Mouse (Mus musculus): ENCODE measurements around the gene Pkn3. TPM values are rescaled to one million over a fixed set of nuclear protein-coding genes. Genes with fewer than 3 reads are reported as not detected.
A peak's percentile ranks its signal among the peaks of the same experiment; 100 is the strongest.
"Not testable (repeated sequence)": the region's sequence is repeated elsewhere in the genome, so short reads cannot be mapped to it uniquely, and the experiment has no call there.

The Pkn3 gene
- total and polyA plus RNA-seq, 2 experiments from 2014 or later: 0.86 to 2.0 TPM

- WGBS: 85% methylated on average over 5 of the region's 5 CpGs
- no peak overlapping the region for H3K4me2 ChIP-seq (ENCODE audit: low read depth)
- H3K36me3 ChIP-seq (ENCODE audit: insufficient read depth): peaks cover 4% of the 10 kb centered on the region; the same call in 1 of the 2 replicates
- no peak overlapping the region for H3K9ac ChIP-seq
- no peak for TF ChIP-seq CTCF (IDR thresholded peaks at IDR 0.05; ENCODE audit: low read depth)
- no peak overlapping the region for H3K27ac ChIP-seq (ENCODE audit: low read depth, low read length)
- H3K9me3 ChIP-seq (ENCODE audit: low read length): no peaks in the 10 kb centered on the region
- ATAC-seq (no peak), DNase-seq (no peak)
- no peak overlapping the region for H3K4me3 ChIP-seq (ENCODE audit: low read depth, low read length)
- no peaks in the 10 kb centered on the region for H3K27me3 ChIP-seq (ENCODE audit: insufficient read depth, low read length)
- H3K4me1 ChIP-seq (ENCODE audit: insufficient read depth): 0 out of 2 replicates have a peak, but pooled peaks cover 4% of the 10 kb centered on the region
These were observed 32.9 kb upstream of the Pkn3 start for GRCm38 (mm10) chr2:30044550-30044949.

GRCm38 (mm10) chr2:30047127-30047526, 30.4 kb upstream of the Pkn3 start:
- 99% methylated on average over 6 of the region's 6 CpGs for WGBS
- Histone ChIP-seq H3K27me3 (ENCODE audit: insufficient read depth, low read length) (no peaks in the 10 kb centered on the region), H3K4me3 (ENCODE audit: low read depth, low read length) (no peak overlapping the region), H3K9me3 (ENCODE audit: low read length) (no peaks in the 10 kb centered on the region), H3K4me2 (ENCODE audit: low read depth) (no peak overlapping the region), H3K4me1 (ENCODE audit: insufficient read depth) (0 out of 2 replicates have a peak, but pooled peaks cover 4% of the 10 kb centered on the region), H3K36me3 (ENCODE audit: insufficient read depth) (no peaks in the 10 kb centered on the region), H3K9ac (no peak overlapping the region), H3K27ac (ENCODE audit: low read depth, low read length) (no peak overlapping the region)
- DNase-seq (no peak), ATAC-seq (no peak)
- no peak for TF ChIP-seq CTCF (IDR thresholded peaks at IDR 0.05; ENCODE audit: low read depth)

GRCm38 (mm10) chr2:30048101-30048501, 29.4 kb upstream of the Pkn3 start:
- Histone ChIP-seq H3K4me1 (ENCODE audit: insufficient read depth) (0 out of 2 replicates have a peak, but pooled peaks cover 4% of the 10 kb centered on the region), H3K27ac (ENCODE audit: low read depth, low read length) (peak overlapping the region; percentile 95), H3K36me3 (ENCODE audit: insufficient read depth) (no peaks in the 10 kb centered on the region), H3K4me3 (ENCODE audit: low read depth, low read length) (peak overlapping the region; percentile 72), H3K9ac (peak overlapping the region; percentile 75), H3K27me3 (ENCODE audit: insufficient read depth, low read length) (no peaks in the 10 kb centered on the region), H3K4me2 (ENCODE audit: low read depth) (peak overlapping the region; percentile 63), H3K9me3 (ENCODE audit: low read length) (no peaks in the 10 kb centered on the region)
- DNase-seq (no peak), ATAC-seq (no peak)
- WGBS: 43% methylated on average over 11 of the region's 11 CpGs
- no peak for TF ChIP-seq CTCF (IDR thresholded peaks at IDR 0.05; ENCODE audit: low read depth)

GRCm38 (mm10) chr2:30048699-30049388, 28.6 kb upstream of the Pkn3 start, which contains the start of gene Wdr34:
Gene Wdr34 (minus strand): TSS chr2:30048881.
- WGBS: under 1% methylated on average over 54 of the region's 54 CpGs
- peak; percentile 99 for DNase-seq
- peak; percentile 96 for ATAC-seq

GRCm38 (mm10) chr2:30049831-30050230, 27.7 kb upstream of the Pkn3 start:
- Histone ChIP-seq H3K4me1 (ENCODE audit: insufficient read depth) (0 out of 2 replicates have a peak, but pooled peaks cover 4% of the 10 kb centered on the region), H3K36me3 (ENCODE audit: insufficient read depth) (no peaks in the 10 kb centered on the region), H3K27me3 (ENCODE audit: insufficient read depth, low read length) (no peaks in the 10 kb centered on the region), H3K9ac (no peak overlapping the region), H3K4me2 (ENCODE audit: low read depth) (no peak overlapping the region), H3K9me3 (ENCODE audit: low read length) (no peaks in the 10 kb centered on the region), H3K4me3 (ENCODE audit: low read depth, low read length) (no peak overlapping the region), H3K27ac (ENCODE audit: low read depth, low read length) (no peak overlapping the region)
- WGBS: 92% methylated on average over 3 of the region's 3 CpGs
- no peak for DNase-seq
- ATAC-seq: no peak
- no peak for TF ChIP-seq CTCF (IDR thresholded peaks at IDR 0.05; ENCODE audit: low read depth)

More at GRCm38 (mm10) chr2:30048699-30049388, 28.6 kb upstream of the Pkn3 start, which contains the start of gene Wdr34:
- peak within 1 kb of the TSS; percentile 95 for H3K27ac ChIP-seq (ENCODE audit: low read depth, low read length)
- H3K9ac ChIP-seq: peak within 1 kb of the TSS; percentile 75
- no peaks in the 10 kb centered on the region for H3K27me3 ChIP-seq (ENCODE audit: insufficient read depth, low read length)
- 0 out of 2 replicates have a peak, but pooled peaks cover 4% of the 10 kb centered on the region for H3K4me1 ChIP-seq (ENCODE audit: insufficient read depth)
- no peaks in the 10 kb centered on the region for H3K9me3 ChIP-seq (ENCODE audit: low read length)
- no peaks in the 10 kb centered on the region for H3K36me3 ChIP-seq (ENCODE audit: insufficient read depth)
- H3K4me3 ChIP-seq (ENCODE audit: low read depth, low read length): peak within 1 kb of the TSS; percentile 72
- no peak for TF ChIP-seq CTCF (IDR thresholded peaks at IDR 0.05; ENCODE audit: low read depth)
- peak within 1 kb of the TSS; percentile 63 for H3K4me2 ChIP-seq (ENCODE audit: low read depth)

- Histone ChIP-seq H3K27me3 (ENCODE audit: insufficient read depth, low read length) (no peaks in the 10 kb centered on the region), H3K9me3 (ENCODE audit: low read length) (no peaks in the 10 kb centered on the region), H3K4me1 (ENCODE audit: insufficient read depth) (0 out of 2 replicates have a peak, but pooled peaks cover 4% of the 10 kb centered on the region), H3K4me2 (ENCODE audit: low read depth) (no peak overlapping the region), H3K9ac (no peak overlapping the region), H3K4me3 (ENCODE audit: low read depth, low read length) (no peak overlapping the region), H3K36me3 (ENCODE audit: insufficient read depth) (no peaks in the 10 kb centered on the region), H3K27ac (ENCODE audit: low read depth, low read length) (no peak overlapping the region)
- 40% methylated on average over 6 of the region's 6 CpGs for WGBS
- ATAC-seq: no peak
- DNase-seq: no peak
- TF ChIP-seq CTCF (IDR thresholded peaks at IDR 0.05; ENCODE audit: low read depth): peak; percentile 55
These were observed 25.3 kb upstream of the Pkn3 start for GRCm38 (mm10) chr2:30051992-30052761.

- 0 out of 2 replicates have a peak, but pooled peaks have one; percentile 10 for TF ChIP-seq CTCF (IDR thresholded peaks at IDR 0.05; ENCODE audit: low read depth)
- ATAC-seq; H3K4me1 ChIP-seq (ENCODE audit: insufficient read depth); H3K36me3 ChIP-seq (ENCODE audit: insufficient read depth); H3K4me3 ChIP-seq (ENCODE audit: low read depth, low read length); H3K9ac ChIP-seq; DNase-seq; H3K27ac ChIP-seq (ENCODE audit: low read depth, low read length); H3K4me2 ChIP-seq (ENCODE audit: low read depth); H3K27me3 ChIP-seq (ENCODE audit: insufficient read depth, low read length); H3K9me3 ChIP-seq (ENCODE audit: low read length): not testable (repeated sequence)
- WGBS: 94% methylated on average over 3 of the region's 3 CpGs
These were observed 22.2 kb upstream of the Pkn3 start for GRCm38 (mm10) chr2:30055310-30055709.

Data from forebrain, postnatal 0 days (tissue).